Mouse (Mus musculus) midbrain, embryonic 10.5 days (tissue): Measurements from ENCODE around the gene Lingo3. TPM values are rescaled to one million over a fixed set of nuclear protein-coding genes. Genes with fewer than 3 reads are reported as not detected.

Experiments
- DNase-seq: peaks from one replicate; pipeline ENCODE4 v3.0.0-alpha.2; 2017; ENCODE audit warnings: low spot score
- H3K27ac ChIP-seq: fragments of 300-500 bp; sonication (generic); replicated peaks from 2 replicates; pipeline ENCODE4 v1.5.1; 2016; ENCODE audit warnings: mild to moderate bottlenecking
- H3K27me3 ChIP-seq: fragments of 300-500 bp; sonication (generic); 2 replicates; pipeline ENCODE4 v1.6.1; 2016; ENCODE audit warnings: low read depth, mild to moderate bottlenecking; ENCODE audit not compliant: poor library complexity, severe bottlenecking
- H3K36me3 ChIP-seq: fragments of 300-500 bp; sonication (generic); 2 replicates; pipeline ENCODE4 v1.6.1; 2016; ENCODE audit warnings: mild to moderate bottlenecking, moderate library complexity
- H3K4me1 ChIP-seq: fragments of 300-500 bp; sonication (generic); 2 replicates; pipeline ENCODE4 v1.6.1; 2016
- H3K4me3 ChIP-seq: fragments of 300-500 bp; sonication (generic); 2 replicates; pipeline ENCODE4 v1.5.1; 2016; ENCODE audit warnings: mild to moderate bottlenecking, moderate library complexity
- H3K9me3 ChIP-seq: fragments of 300-500 bp; sonication (generic); replicated peaks from 2 replicates; pipeline ENCODE4 v1.6.1; 2016; ENCODE audit warnings: mild to moderate bottlenecking
- WGBS: fragments of 180-500 bp; shearing (Covaris S2); methylation state at CpG from one replicate; pipeline ENCODE4 v1.1.7; 2016; 5-methylcytosine and 5-hydroxymethylcytosine counted together
- polyA plus RNA-seq: library from polyadenylated mRNA; unstranded; fragments of >200 nt; fragmentation: Nextera tagmentation; extraction: Ambion mirVana; gene quantifications from 2 replicates; pipeline ENCODE4 v1.2.1, GENCODE M21; 2016

Gene Lingo3
- 1.1 and 1.4 TPM in 2 replicates for polyA plus RNA-seq

- peak within 1 kb of the TSS; percentile 63 for H3K4me3 ChIP-seq
- H3K9me3 ChIP-seq: no peaks in the 10 kb centered on the region
- WGBS: 6% methylated on average over 44 of the region's 51 CpGs
- no peaks in the 10 kb centered on the region for H3K36me3 ChIP-seq
- peaks cover 68% of the 10 kb centered on the region for H3K27me3 ChIP-seq
- DNase-seq: peak; percentile 32
- H3K27ac ChIP-seq: peak within 1 kb of the TSS; percentile 69
- peaks cover 39% of the 10 kb centered on the region for H3K4me1 ChIP-seq
Observed at GRCm38 (mm10) chr10:80843931-80844547, at the start of gene Lingo3. Gene Lingo3 (minus strand): TSS chr10:80844039.

DNA sequence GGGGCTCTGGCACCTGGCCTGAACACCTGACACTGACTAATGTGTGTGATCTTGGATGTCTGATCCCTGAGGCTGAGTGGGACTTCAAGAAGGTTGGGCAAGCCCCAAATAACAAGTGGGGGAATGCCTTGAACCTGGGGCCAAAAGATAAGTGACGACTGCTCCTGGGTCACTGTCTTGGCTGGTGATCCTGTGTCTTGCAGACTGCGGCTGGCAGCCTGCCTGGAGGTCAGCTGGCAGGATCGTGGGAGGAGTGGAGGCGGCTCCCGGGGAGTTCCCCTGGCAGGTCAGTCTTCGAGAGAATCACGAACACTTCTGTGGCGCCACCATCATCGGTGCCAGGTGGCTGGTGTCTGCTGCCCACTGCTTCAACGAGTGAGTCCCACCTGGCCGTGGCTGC, 43.3 kb upstream of the Lingo3 start:
- Histone ChIP-seq H3K4me1 (0 out of 2 replicates have a peak, but pooled peaks cover 5% of the 10 kb centered on the region), H3K27me3 (peaks cover 23% of the 10 kb centered on the region), H3K36me3 (no peaks in the 10 kb centered on the region), H3K9me3 (peaks cover 5% of the 10 kb centered on the region; the same call in 1 of the 2 replicates), H3K4me3 (no peak overlapping the region), H3K27ac (no peak overlapping the region)
- no peak for DNase-seq
- WGBS: 81% methylated on average over 11 of the region's 11 CpGs

DNA sequence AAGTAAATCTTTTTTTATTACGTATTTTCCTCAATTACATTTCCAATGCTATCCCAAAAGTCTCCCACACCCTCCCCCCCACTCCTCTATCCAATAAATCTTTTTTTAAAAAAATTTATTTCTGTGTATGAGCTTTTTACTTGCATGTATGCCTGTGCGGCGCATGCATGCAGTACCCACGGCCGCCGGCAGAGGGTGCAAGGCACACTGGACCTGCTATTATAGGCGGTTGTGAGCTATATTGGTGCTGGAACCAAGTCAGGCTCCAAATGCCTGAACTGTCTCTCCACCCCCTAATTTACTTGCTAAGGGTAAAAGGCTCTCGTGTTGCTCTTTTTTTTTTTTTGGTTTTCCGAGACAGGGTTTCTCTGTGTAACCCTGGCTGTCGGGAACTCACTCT, 37.5 kb upstream of the Lingo3 start:
- Histone ChIP-seq H3K27ac (no peak overlapping the region), H3K36me3 (no peaks in the 10 kb centered on the region), H3K4me3 (no peak overlapping the region), H3K27me3 (peaks cover 5% of the 10 kb centered on the region; the same call in 1 of the 2 replicates), H3K9me3 (no peaks in the 10 kb centered on the region), H3K4me1 (peaks cover 8% of the 10 kb centered on the region; the same call in 1 of the 2 replicates)
- peak; percentile 76 for DNase-seq
- WGBS: 22% methylated on average over 10 of the region's 10 CpGs

GRCm38 (mm10) chr10:80880901-80881300, 37.1 kb upstream of the Lingo3 start:
- Histone ChIP-seq H3K36me3 (no peaks in the 10 kb centered on the region), H3K27me3 (peaks cover 5% of the 10 kb centered on the region; the same call in 1 of the 2 replicates), H3K4me3 (no peak overlapping the region), H3K4me1 (peaks cover 11% of the 10 kb centered on the region; the same call in 1 of the 2 replicates), H3K27ac (no peak overlapping the region), H3K9me3 (no peaks in the 10 kb centered on the region)
- 76% methylated on average over 2 of the region's 2 CpGs for WGBS
- no peak for DNase-seq

DNA sequence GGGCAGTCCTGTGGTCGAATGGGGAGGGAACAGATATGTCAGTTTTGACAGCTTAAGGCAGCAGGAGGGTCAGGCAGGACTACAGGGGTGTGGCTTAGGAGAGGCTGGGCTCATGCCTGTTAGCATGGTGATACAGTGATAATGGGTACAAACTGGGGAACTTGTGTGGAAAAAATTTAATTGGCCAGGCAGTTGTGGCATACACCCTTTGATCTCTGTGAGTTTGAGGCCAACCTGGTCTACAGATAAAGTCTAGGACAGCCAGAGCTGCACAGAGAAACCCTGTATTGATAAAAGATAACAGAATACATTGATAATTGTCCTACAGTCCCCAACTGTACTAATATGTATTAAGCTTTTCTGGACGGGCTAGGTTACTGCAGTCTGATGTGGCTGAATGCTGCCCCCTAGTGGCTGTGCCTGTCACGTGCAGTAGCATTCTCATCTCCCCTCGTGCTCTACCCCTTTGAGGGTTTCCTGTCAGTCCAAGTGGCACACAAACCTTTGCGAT, 36.3 kb upstream of the Lingo3 start:
- 27% methylated on average over 5 of the region's 5 CpGs for WGBS
- H3K27ac ChIP-seq: no peak overlapping the region
- peaks cover 11% of the 10 kb centered on the region; the same call in 1 of the 2 replicates for H3K4me1 ChIP-seq
- H3K4me3 ChIP-seq: no peak overlapping the region
- DNase-seq: peak; percentile 71
- H3K27me3 ChIP-seq: peaks cover 5% of the 10 kb centered on the region; the same call in 1 of the 2 replicates
- no peaks in the 10 kb centered on the region for H3K36me3 ChIP-seq
- H3K9me3 ChIP-seq: no peaks in the 10 kb centered on the region

GRCm38 (mm10) chr10:80876594-80876993, 32.8 kb upstream of the Lingo3 start:
- Histone ChIP-seq H3K4me1 (peaks cover 23% of the 10 kb centered on the region; the same call in 1 of the 2 replicates), H3K27me3 (peaks cover 10% of the 10 kb centered on the region), H3K4me3 (no peak overlapping the region), H3K27ac (no peak overlapping the region; the same call in 1 of the 2 replicates), H3K9me3 (no peaks in the 10 kb centered on the region), H3K36me3 (no peaks in the 10 kb centered on the region)
- no peak for DNase-seq
- WGBS: 35% methylated on average over 3 of the region's 3 CpGs

DNA sequence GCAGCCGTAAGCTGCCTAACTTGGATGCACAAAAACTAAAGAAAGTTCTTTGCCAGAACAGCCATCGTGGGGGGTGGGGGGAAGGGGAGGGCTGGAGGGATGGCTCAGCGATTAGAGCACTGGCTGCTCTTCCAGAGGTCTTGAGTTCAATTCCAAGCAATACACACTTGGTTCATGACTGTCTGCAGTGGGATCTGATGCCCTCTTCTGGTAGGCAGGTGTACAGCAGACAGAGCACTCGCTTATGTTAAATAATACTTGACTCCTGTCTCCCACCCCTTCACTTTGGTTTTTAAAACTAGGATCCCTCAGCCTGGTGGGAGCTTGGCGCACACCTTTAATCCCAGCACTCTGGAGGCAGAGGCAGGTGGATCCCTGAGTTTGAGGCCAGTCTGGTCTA, 32.2 kb upstream of the Lingo3 start:
- H3K9me3 ChIP-seq: no peaks in the 10 kb centered on the region
- WGBS: 28% methylated on average over 5 of the region's 5 CpGs
- peak; percentile 58 for DNase-seq
- peak overlapping the region; percentile 20; the same call in 1 of the 2 replicates for H3K4me3 ChIP-seq
- H3K27me3 ChIP-seq: peaks cover 10% of the 10 kb centered on the region
- H3K4me1 ChIP-seq: peaks cover 23% of the 10 kb centered on the region; the same call in 1 of the 2 replicates
- no peaks in the 10 kb centered on the region for H3K36me3 ChIP-seq
- no peak overlapping the region for H3K27ac ChIP-seq

GRCm38 (mm10) chr10:80874035-80874434, 30.2 kb upstream of the Lingo3 start:
- 83% methylated on average over 9 of the region's 9 CpGs for WGBS
- Histone ChIP-seq H3K4me3 (no peak overlapping the region), H3K4me1 (peaks cover 23% of the 10 kb centered on the region; the same call in 1 of the 2 replicates), H3K36me3 (no peaks in the 10 kb centered on the region), H3K27ac (no peak overlapping the region), H3K9me3 (no peaks in the 10 kb centered on the region), H3K27me3 (peaks cover 10% of the 10 kb centered on the region; the same call in 1 of the 2 replicates)
- no peak for DNase-seq

DNA sequence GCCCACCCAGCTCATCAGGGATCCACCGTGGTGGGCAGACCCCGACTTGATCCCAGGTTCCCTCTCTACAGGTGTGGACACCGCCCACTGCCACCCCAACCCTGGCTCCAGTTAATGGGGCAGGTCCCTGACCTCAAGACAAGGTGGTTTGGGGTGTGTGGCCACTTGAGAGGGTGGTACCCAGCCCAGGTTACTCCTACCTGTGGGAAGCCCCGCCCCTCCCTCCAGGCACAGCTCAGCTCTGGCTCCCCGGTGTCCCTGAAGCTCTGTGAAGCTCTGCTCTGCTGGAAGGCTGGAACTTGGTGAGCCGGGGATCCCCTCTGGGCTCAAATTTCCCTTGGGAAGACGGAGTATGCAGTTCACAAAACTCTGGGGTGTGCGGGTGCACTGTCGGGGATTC, 27.7 kb upstream of the Lingo3 start, which contains the start of gene Tmprss9:
Gene Tmprss9 (plus strand): TSS at position 268 of the 400 bp plus-strand sequence.
- Histone ChIP-seq H3K27me3 (peaks cover 5% of the 10 kb centered on the region; the same call in 1 of the 2 replicates), H3K4me1 (peaks cover 18% of the 10 kb centered on the region; the same call in 1 of the 2 replicates), H3K4me3 (no peak within 1 kb of the TSS), H3K27ac (no peak within 1 kb of the TSS; the same call in 1 of the 2 replicates), H3K36me3 (peaks cover 18% of the 10 kb centered on the region), H3K9me3 (no peaks in the 10 kb centered on the region)
- 35% methylated on average over 9 of the region's 9 CpGs for WGBS
- DNase-seq: no peak

DNA sequence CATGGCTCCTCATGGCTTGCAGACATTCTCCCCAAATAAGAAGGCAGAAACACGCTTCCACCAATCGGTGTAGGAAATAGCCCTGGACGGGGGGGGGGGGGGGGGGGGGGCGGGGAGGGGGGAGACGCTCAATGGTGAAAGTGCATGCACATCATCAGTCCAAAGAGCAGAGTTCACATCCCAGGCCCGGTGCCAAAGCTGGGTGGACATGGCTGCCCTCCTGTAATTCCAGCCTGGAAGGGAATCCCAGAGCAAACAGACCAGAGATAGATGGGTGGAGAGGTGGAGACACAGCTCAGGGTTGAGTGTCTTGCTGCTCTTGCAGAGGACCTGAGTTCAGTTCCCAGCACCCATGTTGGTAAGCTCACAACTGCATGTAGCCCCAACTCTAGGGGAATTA, 27.2 kb upstream of the Lingo3 start:
- no peak overlapping the region for H3K4me3 ChIP-seq
- WGBS: 83% methylated on average over 3 of the region's 6 CpGs
- DNase-seq: no peak
- no peaks in the 10 kb centered on the region for H3K9me3 ChIP-seq
- peaks cover 24% of the 10 kb centered on the region for H3K36me3 ChIP-seq
- H3K27me3 ChIP-seq: peaks cover 5% of the 10 kb centered on the region; the same call in 1 of the 2 replicates
- H3K27ac ChIP-seq: no peak overlapping the region
- H3K4me1 ChIP-seq: peaks cover 13% of the 10 kb centered on the region; the same call in 1 of the 2 replicates

GRCm38 (mm10) chr10:80864446-80864845, 20.6 kb upstream of the Lingo3 start:
- Histone ChIP-seq H3K9me3 (no peaks in the 10 kb centered on the region), H3K4me3 (0 out of 2 replicates have a peak overlapping the region, but pooled peaks have one; percentile 3), H3K36me3 (peaks cover 71% of the 10 kb centered on the region), H3K27ac (no peak overlapping the region), H3K4me1 (no peaks in the 10 kb centered on the region), H3K27me3 (no peaks in the 10 kb centered on the region)
- DNase-seq: no peak
- WGBS: 92% methylated on average over 16 of the region's 16 CpGs

DNA sequence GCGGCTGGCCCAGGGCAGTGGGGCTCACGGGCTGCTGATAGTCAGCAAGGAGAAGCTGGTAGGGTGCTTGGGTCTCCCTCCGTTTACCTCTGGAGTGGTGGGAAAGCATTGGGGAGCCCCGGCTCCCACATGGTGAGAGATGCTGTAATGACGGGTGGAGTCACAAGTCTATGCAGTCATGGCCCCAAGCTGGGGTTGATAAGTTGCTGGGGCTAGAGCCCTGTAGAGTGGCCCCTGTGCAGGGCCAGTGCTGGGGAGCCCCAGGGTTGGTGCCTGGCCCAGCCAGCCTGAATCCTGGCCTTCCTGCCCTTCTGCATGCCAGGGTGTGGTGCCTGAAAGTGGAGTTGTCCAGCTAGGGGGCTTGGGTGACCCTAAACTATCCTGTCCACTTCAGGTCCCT, 18.5 kb upstream of the Lingo3 start:
- no peak for DNase-seq

More for the DNA sequence above, 18.5 kb upstream of the Lingo3 start:
- H3K9me3 ChIP-seq: no peaks in the 10 kb centered on the region
- no peak overlapping the region for H3K27ac ChIP-seq
- H3K36me3 ChIP-seq: peaks cover 60% of the 10 kb centered on the region
- peaks cover 10% of the 10 kb centered on the region for H3K4me1 ChIP-seq
- H3K27me3 ChIP-seq: no peaks in the 10 kb centered on the region
- H3K4me3 ChIP-seq: no peak overlapping the region
- 96% methylated on average over 5 of the region's 5 CpGs for WGBS
